Mouse (Mus musculus) cerebellum, adult 8-10 months (tissue): ENCODE measurements at regions not wholly inside any gene's neighbourhood (a gene's known extent, or its start where the extent isn't known, plus 50 kb on each side); places are given as distances from the start of the nearest gene placed in this dataset.

Source experiments
- DNase-seq: peaks from one replicate; pipeline ENCODE4 v3.0.0; 2022

GRCm38 (mm10) chr1:88966416-88966815 is 103.8 kb upstream of the Sh3bp4 start:
- no peak for DNase-seq

- DNase-seq = no peak
Measured at GRCm38 (mm10) chr1:88968142-88968541, 102.1 kb upstream of the Sh3bp4 start.

- no peak for DNase-seq
Measured at GRCm38 (mm10) chr1:88969016-88969415, 101.2 kb upstream of the Sh3bp4 start.

- no peak for DNase-seq
Measured at GRCm38 (mm10) chr1:88969630-88970029, 100.6 kb upstream of the Sh3bp4 start.

GRCm38 (mm10) chr1:88976101-88976500 is 94.1 kb upstream of the Sh3bp4 start:
- no peak for DNase-seq

GRCm38 (mm10) chr1:88988011-88988695 is 82.1 kb upstream of the Sh3bp4 start:
- DNase-seq = no peak

- no peak for DNase-seq
Measured at GRCm38 (mm10) chr1:88994588-88995331, 75.5 kb upstream of the Sh3bp4 start.

- DNase-seq = no peak
Measured at GRCm38 (mm10) chr1:88995945-88996344, 74.3 kb upstream of the Sh3bp4 start.

- no peak for DNase-seq
Measured at GRCm38 (mm10) chr1:88996657-88997056, 73.6 kb upstream of the Sh3bp4 start.

GRCm38 (mm10) chr1:88997847-88998246 is 72.4 kb upstream of the Sh3bp4 start:
- no peak for DNase-seq

GRCm38 (mm10) chr1:89002326-89002725 is 67.9 kb upstream of the Sh3bp4 start:
- DNase-seq = no peak

- no peak for DNase-seq
Measured at GRCm38 (mm10) chr1:89003752-89004151, 66.5 kb upstream of the Sh3bp4 start.

- no peak for DNase-seq
Measured at GRCm38 (mm10) chr1:89007476-89007875, 62.7 kb upstream of the Sh3bp4 start.

- DNase-seq = no peak
Measured at GRCm38 (mm10) chr1:89010170-89010569, 60.0 kb upstream of the Sh3bp4 start.

- DNase-seq = no peak
Measured at GRCm38 (mm10) chr1:89011454-89011853, 58.8 kb upstream of the Sh3bp4 start.

- DNase-seq = no peak
Measured at GRCm38 (mm10) chr1:89015385-89015784, 54.8 kb upstream of the Sh3bp4 start.

- no peak for DNase-seq
Measured at GRCm38 (mm10) chr1:89015845-89016244, 54.4 kb upstream of the Sh3bp4 start.

- no peak for DNase-seq
Measured at GRCm38 (mm10) chr1:89019778-89020373, 50.3 kb upstream of the Sh3bp4 start.
